Mouse (Mus musculus): ENCODE data around the gene Wfdc15b. TPM values are rescaled to one million over a fixed set of nuclear protein-coding genes. Genes with fewer than 3 reads are reported as not detected.

Wfdc15b gene
- polyA plus RNA-seq, 1 experiment from 2014 or later = 341 TPM

DNA sequence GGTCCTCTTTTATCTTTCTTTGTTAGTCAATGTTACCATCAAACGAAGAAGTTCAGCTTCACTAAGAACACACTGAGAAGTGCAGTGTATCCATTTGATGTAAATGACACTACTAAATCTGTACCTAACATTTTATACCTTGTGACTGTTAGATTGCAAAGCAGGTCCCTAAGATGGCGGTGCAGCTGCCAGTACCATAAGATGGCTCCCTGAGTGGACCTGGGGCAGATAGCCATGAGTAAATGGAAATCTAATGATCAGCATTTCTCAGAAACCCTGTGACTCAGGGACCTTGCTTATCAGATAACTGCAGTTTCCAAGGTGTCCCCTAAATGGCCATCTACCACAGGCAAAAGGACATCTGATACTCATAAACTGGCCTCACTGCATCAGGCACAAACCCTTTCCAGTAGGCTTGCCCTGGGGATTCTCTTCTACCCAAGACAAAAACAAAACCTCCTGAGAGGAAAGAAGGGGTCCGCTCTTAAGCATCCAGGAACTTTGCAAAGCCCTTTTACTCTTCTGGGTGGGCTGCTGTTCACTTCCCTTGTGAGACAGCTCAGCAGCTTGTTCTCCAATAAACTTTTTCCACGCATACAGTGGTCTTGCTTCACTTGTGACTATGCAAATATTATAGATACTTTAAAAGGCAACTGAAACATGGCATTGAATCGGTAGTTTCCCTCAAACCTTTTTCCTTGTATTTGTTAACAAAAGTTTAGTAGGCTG lies 25.3 kb downstream of the Wfdc15b start:
- no peak for ATAC-seq (replicated peaks; ENCODE audit: low FRiP score, low read depth)
- Histone ChIP-seq H3K27me3 (ENCODE audit: insufficient read depth, low read length) (no peaks in the 10 kb centered on the region), H3K4me2 (ENCODE audit: low read length) (no peak overlapping the region), H3K36me3 (ENCODE audit: insufficient read depth, low read length) (no peaks in the 10 kb centered on the region), H3K4me1 (replicated peaks; ENCODE audit: insufficient read depth, low read length) (no peaks in the 10 kb centered on the region), H3K4me3 (replicated peaks; ENCODE audit: low read depth, low read length) (no peak overlapping the region), H3K9ac (ENCODE audit: low read depth, low read length) (no peak overlapping the region), H3K27ac (no peak overlapping the region), H3K9me3 (replicated peaks; ENCODE audit: low read length) (no peaks in the 10 kb centered on the region)
- DNase-seq (ENCODE audit: low spot score) = no peak
- TF ChIP-seq CTCF (IDR thresholded peaks at IDR 0.05; ENCODE audit: low read depth) = no peak
- 88% methylated on average over 5 of the region's 5 CpGs for WGBS

DNA sequence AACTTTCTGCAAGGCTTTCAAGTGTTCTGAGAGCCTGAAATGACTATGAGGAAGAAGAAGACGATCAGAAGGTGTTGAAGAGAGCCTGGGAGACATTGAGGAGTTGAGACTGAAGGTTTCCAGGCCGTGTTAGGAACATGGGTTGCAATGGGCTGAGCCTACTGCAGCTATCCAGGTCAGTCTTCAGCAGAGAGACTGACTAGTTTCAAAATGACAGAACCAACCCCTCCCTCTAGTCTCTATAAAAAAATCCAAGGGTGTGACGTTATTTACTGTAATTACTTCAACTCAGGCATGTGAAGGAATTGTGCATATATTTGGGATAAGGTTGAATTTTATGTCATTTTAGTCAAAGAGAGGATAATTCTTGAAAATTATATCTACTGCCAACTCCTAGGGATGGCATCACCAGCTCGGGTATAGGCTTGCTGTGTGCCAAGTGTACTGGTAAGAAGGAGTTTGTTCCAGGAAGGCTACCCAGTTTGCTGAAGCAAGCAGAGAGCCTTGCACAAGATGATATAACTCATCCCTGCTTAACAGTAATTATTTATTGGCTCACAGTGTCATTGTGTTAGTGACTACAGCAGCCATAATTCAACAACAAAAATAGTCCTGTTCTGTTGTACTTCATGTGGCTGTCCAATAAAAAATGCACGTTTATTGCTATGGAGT lies 26.4 kb downstream of the Wfdc15b start:
- no peak overlapping the region for H3K4me2 ChIP-seq (ENCODE audit: low read length)
- no peak for ATAC-seq (replicated peaks; ENCODE audit: low FRiP score, low read depth)
- no peak overlapping the region for H3K9ac ChIP-seq (ENCODE audit: low read depth, low read length)
- H3K4me3 ChIP-seq (replicated peaks; ENCODE audit: low read depth, low read length) = no peak overlapping the region
- H3K36me3 ChIP-seq (ENCODE audit: insufficient read depth, low read length) = no peaks in the 10 kb centered on the region
- no peak for DNase-seq (ENCODE audit: low spot score)
- 70% methylated on average over 5 of the region's 5 CpGs for WGBS
- TF ChIP-seq CTCF (IDR thresholded peaks at IDR 0.05; ENCODE audit: low read depth) = no peak
- no peak overlapping the region for H3K27ac ChIP-seq
- H3K4me1 ChIP-seq (replicated peaks; ENCODE audit: insufficient read depth, low read length) = no peaks in the 10 kb centered on the region
- no peaks in the 10 kb centered on the region for H3K27me3 ChIP-seq (ENCODE audit: insufficient read depth, low read length)
- H3K9me3 ChIP-seq (replicated peaks; ENCODE audit: low read length) = no peaks in the 10 kb centered on the region

- Histone ChIP-seq H3K27me3 (ENCODE audit: insufficient read depth, low read length) (no peaks in the 10 kb centered on the region), H3K9me3 (replicated peaks; ENCODE audit: low read length) (no peaks in the 10 kb centered on the region), H3K4me3 (replicated peaks; ENCODE audit: low read depth, low read length) (no peak overlapping the region), H3K36me3 (ENCODE audit: insufficient read depth, low read length) (no peaks in the 10 kb centered on the region), H3K27ac (no peak overlapping the region), H3K4me1 (replicated peaks; ENCODE audit: insufficient read depth, low read length) (no peaks in the 10 kb centered on the region), H3K4me2 (ENCODE audit: low read length) (no peak overlapping the region), H3K9ac (ENCODE audit: low read depth, low read length) (no peak overlapping the region)
- DNase-seq (ENCODE audit: low spot score) (no peak), ATAC-seq (replicated peaks; ENCODE audit: low FRiP score, low read depth) (no peak)
- no peak for TF ChIP-seq CTCF (IDR thresholded peaks at IDR 0.05; ENCODE audit: low read depth)
Observed at GRCm38 (mm10) chr2:164192279-164192678, 29.2 kb downstream of the Wfdc15b start.

GRCm38 (mm10) chr2:164190576-164190975 lies 30.9 kb downstream of the Wfdc15b start, which contains the start of gene Wfdc12:
Gene Wfdc12 (minus strand): TSS chr2:164190608.
- ATAC-seq (replicated peaks; ENCODE audit: low FRiP score, low read depth) (no peak), DNase-seq (ENCODE audit: low spot score) (no peak)
- no peaks in the 10 kb centered on the region for H3K9me3 ChIP-seq (replicated peaks; ENCODE audit: low read length)
- H3K36me3 ChIP-seq (ENCODE audit: insufficient read depth, low read length) = no peaks in the 10 kb centered on the region
- H3K9ac ChIP-seq (ENCODE audit: low read depth, low read length) = no peak within 1 kb of the TSS
- no peak within 1 kb of the TSS for H3K4me2 ChIP-seq (ENCODE audit: low read length)
- H3K27ac ChIP-seq = no peak within 1 kb of the TSS
- no peak for TF ChIP-seq CTCF (IDR thresholded peaks at IDR 0.05; ENCODE audit: low read depth)
- H3K27me3 ChIP-seq (ENCODE audit: insufficient read depth, low read length) = no peaks in the 10 kb centered on the region
- 83% methylated on average over 6 of the region's 6 CpGs for WGBS
- no peaks in the 10 kb centered on the region for H3K4me1 ChIP-seq (replicated peaks; ENCODE audit: insufficient read depth, low read length)
- H3K4me3 ChIP-seq (replicated peaks; ENCODE audit: low read depth, low read length) = no peak within 1 kb of the TSS

GRCm38 (mm10) chr2:164188722-164189121 lies 32.7 kb downstream of the Wfdc15b start:
- no peaks in the 10 kb centered on the region for H3K27me3 ChIP-seq (ENCODE audit: insufficient read depth, low read length)
- ATAC-seq (replicated peaks; ENCODE audit: low FRiP score, low read depth) = no peak
- no peak overlapping the region for H3K27ac ChIP-seq
- DNase-seq (ENCODE audit: low spot score) = no peak
- no peaks in the 10 kb centered on the region for H3K36me3 ChIP-seq (ENCODE audit: insufficient read depth, low read length)
- no peaks in the 10 kb centered on the region for H3K4me1 ChIP-seq (replicated peaks; ENCODE audit: insufficient read depth, low read length)
- no peaks in the 10 kb centered on the region for H3K9me3 ChIP-seq (replicated peaks; ENCODE audit: low read length)
- 32% methylated on average over 5 of the region's 5 CpGs for WGBS
- no peak overlapping the region for H3K4me2 ChIP-seq (ENCODE audit: low read length)
- TF ChIP-seq CTCF (IDR thresholded peaks at IDR 0.05; ENCODE audit: low read depth) = peak; percentile 62
- no peak overlapping the region for H3K4me3 ChIP-seq (replicated peaks; ENCODE audit: low read depth, low read length)
- H3K9ac ChIP-seq (ENCODE audit: low read depth, low read length) = no peak overlapping the region

- Histone ChIP-seq H3K36me3 (ENCODE audit: insufficient read depth, low read length) (no peaks in the 10 kb centered on the region), H3K9me3 (replicated peaks; ENCODE audit: low read length) (no peaks in the 10 kb centered on the region), H3K4me2 (ENCODE audit: low read length) (no peak overlapping the region), H3K27me3 (ENCODE audit: insufficient read depth, low read length) (no peaks in the 10 kb centered on the region), H3K27ac (no peak overlapping the region), H3K9ac (ENCODE audit: low read depth, low read length) (no peak overlapping the region), H3K4me1 (replicated peaks; ENCODE audit: insufficient read depth, low read length) (no peaks in the 10 kb centered on the region), H3K4me3 (replicated peaks; ENCODE audit: low read depth, low read length) (no peak overlapping the region)
- DNase-seq (ENCODE audit: low spot score) (no peak), ATAC-seq (replicated peaks; ENCODE audit: low FRiP score, low read depth) (no peak)
- TF ChIP-seq CTCF (IDR thresholded peaks at IDR 0.05; ENCODE audit: low read depth) = no peak
- WGBS = 51% methylated on average over 9 of the region's 9 CpGs
Observed at GRCm38 (mm10) chr2:164184145-164184719, 37.2 kb downstream of the Wfdc15b start.
